Comparison of ENCODE assay signal across 8 mouse cellular contexts in the genomic region with DNA sequence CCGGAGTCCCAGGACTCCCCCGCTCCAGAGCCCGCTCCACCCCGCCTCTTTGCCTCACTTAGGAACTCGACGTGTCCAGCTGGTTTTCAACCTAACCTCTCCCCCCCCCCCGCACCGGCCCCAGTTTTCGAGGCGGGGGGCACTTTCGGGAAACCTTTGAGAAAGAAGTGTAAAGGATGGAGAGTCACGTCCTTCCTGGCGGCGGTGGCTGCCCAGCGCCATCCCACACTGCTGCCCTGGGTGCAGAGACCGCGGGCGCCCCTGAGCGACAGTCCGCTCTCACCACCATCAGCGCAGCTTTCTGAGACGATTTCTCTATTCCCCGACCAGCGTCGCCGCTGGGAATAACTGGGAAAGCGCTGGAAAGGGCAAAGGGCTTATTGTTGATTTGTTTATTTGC. TPM values are rescaled to one million over a fixed set of nuclear protein-coding genes. Genes with fewer than 3 reads are reported as not detected.
DNase-seq lines count a peak whose midpoint lies in the region; ATAC-seq lines count a peak whose summit lies in the region.

No protein-coding gene starts in this region.

- peaks cover 9% of the 10 kb centered on the region for H3K36me3 ChIP-seq in lung, embryonic 15.5 days
- H3K36me3 ChIP-seq in stomach, embryonic 15.5 days = no peaks in the 10 kb centered on the region

- intact Hi-C loops in heart, postnatal 25 days (cut with DNase I) = loop anchor here (5.0 to 10.0 kb wide), 7 partner anchors 86 to 396 kb away; no protein-coding TSS in a partner anchor

- peak overlapping the region; percentile 63 for H3K9ac ChIP-seq in lung, embryonic 15.5 days
- peak overlapping the region; percentile 31; the same call in 1 of the 2 replicates for H3K9ac ChIP-seq in stomach, embryonic 15.5 days

- peak; percentile 62 to 72 for DNase-seq in heart, adult 18-20 months
- DNase-seq in heart, postnatal 25 days (ENCODE audit: low spot score) = no peak
- DNase-seq in heart, adult 9 months (ENCODE audit: low spot score in 2 of 2) = peak; percentile 35 to 42
- DNase-seq in kidney, adult 9 months = peak; percentile 65
- no peak for DNase-seq in thymus, postnatal 25 days

- peak overlapping the region; percentile 56 for H3K4me3 ChIP-seq in lung, embryonic 15.5 days
- peak overlapping the region; percentile 59 for H3K4me3 ChIP-seq in stomach, embryonic 15.5 days (replicated peaks)

- peak overlapping the region; percentile 80 for H3K4me2 ChIP-seq in lung, embryonic 15.5 days
- H3K4me2 ChIP-seq in stomach, embryonic 15.5 days = peak overlapping the region; percentile 82

- H3K4me1 ChIP-seq in lung, embryonic 15.5 days = peaks cover 28% of the 10 kb centered on the region; the same call in 1 of the 2 replicates
- H3K4me1 ChIP-seq in stomach, embryonic 15.5 days = peaks cover 15% of the 10 kb centered on the region

- WGBS in lung, embryonic 15.5 days = under 1% methylated on average over 27 of the region's 27 CpGs
- under 1% methylated on average over 27 of the region's 27 CpGs for WGBS in stomach, embryonic 15.5 days

- no peak for ATAC-seq in lung, embryonic 15.5 days (ENCODE audit: borderline replicate concordance, extremely low read depth, low FRiP score, low TSS enrichment)
- ATAC-seq in stomach, embryonic 15.5 days (ENCODE audit: insufficient read depth, low FRiP score, low read depth) = no peak
- ATAC-seq in erythroid progenitor cell, adult 5-6 weeks (replicated peaks; ENCODE audit: low FRiP score, poor library complexity, severe bottlenecking) = no peak

- peak overlapping the region; percentile 95 for H3K27ac ChIP-seq in lung, embryonic 15.5 days
- peak overlapping the region; percentile 87 for H3K27ac ChIP-seq in stomach, embryonic 15.5 days

- H3K27me3 ChIP-seq in lung, embryonic 15.5 days = no peaks in the 10 kb centered on the region
- peaks cover 19% of the 10 kb centered on the region for H3K27me3 ChIP-seq in stomach, embryonic 15.5 days (replicated peaks)

- no peaks in the 10 kb centered on the region for H3K9me3 ChIP-seq in lung, embryonic 15.5 days
- no peaks in the 10 kb centered on the region for H3K9me3 ChIP-seq in stomach, embryonic 15.5 days

RNA-seq across cellular contexts. Expression of gene Bmp4, which starts 1.8 kb away (rescaled TPM):
- total RNA-seq in heart, adult 18-20 months (2021) = 1 to 10 TPM; 8.6 to 8.9 TPM
- total RNA-seq in heart, postnatal 25 days (2021) = 10 to 100 TPM in 1 of 2 experiments, 1 to 10 TPM in 1; 9.7 to 15.9 TPM
- polyA plus RNA-seq in lung, embryonic 15.5 days (2015; fragmentation: Nextera tagmentation; extraction: Ambion mirVana) = 69.8 and 81.1 TPM in 2 replicates
- polyA plus RNA-seq in stomach, embryonic 15.5 days (2015; fragmentation: Nextera tagmentation; extraction: Ambion mirVana) = 58.1 and 60.5 TPM in 2 replicates
- total RNA-seq in erythroid progenitor cell, adult 5-6 weeks (2015; ENCODE audit: low replicate concordance) = not detected in 2 replicates
- 0.39 TPM in 1 of 2 replicates, not detected in the other for total RNA-seq in erythroid progenitor cell, adult 5-6 weeks (2017; ENCODE audit: low replicate concordance)

RNA-seq across cellular contexts. Expression of gene Gm15217, which starts 9.4 kb away (rescaled TPM):
- total RNA-seq in heart, adult 18-20 months (2021) = not detected
- not detected for total RNA-seq in heart, postnatal 25 days (2021)
- polyA plus RNA-seq in lung, embryonic 15.5 days (2015; fragmentation: Nextera tagmentation; extraction: Ambion mirVana) = 0.21 TPM in 1 of 2 replicates, not detected in the other
- polyA plus RNA-seq in stomach, embryonic 15.5 days (2015; fragmentation: Nextera tagmentation; extraction: Ambion mirVana) = 0.24 TPM in 1 of 2 replicates, not detected in the other
- total RNA-seq in erythroid progenitor cell, adult 5-6 weeks (2015; ENCODE audit: low replicate concordance) = not detected in 2 replicates
- total RNA-seq in erythroid progenitor cell, adult 5-6 weeks (2017; ENCODE audit: low replicate concordance) = not detected in 2 replicates

Comparison
In these comparisons a context has a peak if more than half of its experiments do, and no peak if none do; other contexts are left out.
1. DNase-seq: peak in heart, adult 18-20 months (2 of 2), heart, adult 9 months (2 of 2) and kidney, adult 9 months (single experiment); none in heart, postnatal 25 days (single experiment) and thymus, postnatal 25 days (single experiment).
2. RNA of gene Bmp4, which starts 1.8 kb away (total RNA-seq): 9.7 to 15.9 TPM in heart, postnatal 25 days and 8.6 to 8.9 TPM in heart, adult 18-20 months; 0.39 TPM in erythroid progenitor cell, adult 5-6 weeks; every median in the first group is over 4 times any median in the second.